ENCODE assay signal across 25 mouse cellular contexts in genomic region chr2:13352775-13353174, GRCm38 (mm10).
DNase-seq lines count a peak whose midpoint lies in the region; ATAC-seq lines count a peak whose summit lies in the region.
"Had no signal": no experiment of that assay in that cellular context is flagged by ENCODE, and none has a peak within 500 bp of the region (broad histone marks: within the 10 kb centered on the region; RNA-seq: fewer than 3 reads in every experiment).

No protein-coding gene starts in this region.

- 0 out of 2 replicates have a peak, but pooled peaks cover 4% of the 10 kb centered on the region for H3K4me1 ChIP-seq in limb, embryonic 12.5 days (replicated peaks)
- no peaks in the 10 kb centered on the region for H3K4me1 ChIP-seq in limb, embryonic 10.5 days
- H3K4me1 ChIP-seq in embryonic facial prominence, embryonic 15.5 days, result peaks cover 4% of the 10 kb centered on the region; the same call in 1 of the 2 replicates
- no peaks in the 10 kb centered on the region for H3K4me1 ChIP-seq in limb, embryonic 15.5 days
- H3K4me1 ChIP-seq: heart, embryonic 12.5 days; heart, embryonic 15.5 days; hindbrain, embryonic 12.5 days; hindbrain, embryonic 15.5 days had no signal

- H3K4me2 ChIP-seq in limb, embryonic 12.5 days, result no peak overlapping the region
- no peak overlapping the region for H3K4me2 ChIP-seq in embryonic facial prominence, embryonic 15.5 days (replicated peaks)
- H3K4me2 ChIP-seq in limb, embryonic 15.5 days, result no peak overlapping the region
- H3K4me2 ChIP-seq: heart, embryonic 12.5 days; heart, embryonic 15.5 days; hindbrain, embryonic 12.5 days; hindbrain, embryonic 15.5 days had no signal

- no peaks in the 10 kb centered on the region for H3K36me3 ChIP-seq in limb, embryonic 12.5 days
- no peaks in the 10 kb centered on the region for H3K36me3 ChIP-seq in limb, embryonic 10.5 days
- no peaks in the 10 kb centered on the region for H3K36me3 ChIP-seq in embryonic facial prominence, embryonic 15.5 days
- H3K36me3 ChIP-seq in limb, embryonic 15.5 days, result no peaks in the 10 kb centered on the region
- H3K36me3 ChIP-seq: G1E; heart, embryonic 12.5 days; heart, embryonic 15.5 days; hindbrain, embryonic 12.5 days; hindbrain, embryonic 15.5 days had no signal

- 81% methylated on average over 3 of the region's 3 CpGs for WGBS in limb, embryonic 12.5 days
- 88% methylated on average over 3 of the region's 3 CpGs for WGBS in limb, embryonic 10.5 days
- WGBS in embryonic facial prominence, embryonic 15.5 days, result 64% methylated on average over 3 of the region's 3 CpGs
- 76% methylated on average over 3 of the region's 3 CpGs for WGBS in limb, embryonic 15.5 days

- DNase-seq in limb, embryonic 10.5 days (ENCODE audit: low spot score), result no peak
- DNase-seq in heart, postnatal 10 days, result no peak
- DNase-seq in layer of hippocampus, adult 11-12 months (ENCODE audit: low spot score), result no peak
- no peak for DNase-seq in heart, postnatal 14 days
- DNase-seq: adrenal gland, postnatal 10 days; adrenal gland, postnatal 36 days; B cell, adult 2 months; cerebellum, adult 18-20 months; cerebellum, adult 9-11 months; cerebellum, postnatal 25 days; forebrain, postnatal 0 days; gastrocnemius, adult 2 months; gastrocnemius, postnatal 14 days; heart, adult 11 months had no signal

- H3K4me3 ChIP-seq in limb, embryonic 12.5 days (replicated peaks), result no peak overlapping the region
- H3K4me3 ChIP-seq in limb, embryonic 10.5 days, result no peak overlapping the region
- H3K4me3 ChIP-seq in embryonic facial prominence, embryonic 15.5 days (replicated peaks), result no peak overlapping the region
- H3K4me3 ChIP-seq in limb, embryonic 15.5 days, result no peak overlapping the region
- H3K4me3 ChIP-seq: gastrocnemius, adult 2 months; heart, embryonic 12.5 days; heart, embryonic 15.5 days; hindbrain, embryonic 12.5 days; hindbrain, embryonic 15.5 days had no signal

- no peaks in the 10 kb centered on the region for H3K9me3 ChIP-seq in limb, embryonic 12.5 days
- H3K9me3 ChIP-seq in limb, embryonic 10.5 days (replicated peaks), result no peaks in the 10 kb centered on the region
- no peaks in the 10 kb centered on the region for H3K9me3 ChIP-seq in embryonic facial prominence, embryonic 15.5 days (replicated peaks)
- no peaks in the 10 kb centered on the region for H3K9me3 ChIP-seq in limb, embryonic 15.5 days
- H3K9me3 ChIP-seq: G1E; heart, embryonic 12.5 days; heart, embryonic 15.5 days; hindbrain, embryonic 12.5 days; hindbrain, embryonic 15.5 days had no signal

- no peaks in the 10 kb centered on the region; the same call in 1 of the 2 replicates for H3K27me3 ChIP-seq in limb, embryonic 12.5 days
- no peaks in the 10 kb centered on the region for H3K27me3 ChIP-seq in limb, embryonic 10.5 days (ENCODE audit: low read depth, poor library complexity, severe bottlenecking)
- no peaks in the 10 kb centered on the region for H3K27me3 ChIP-seq in embryonic facial prominence, embryonic 15.5 days
- no peaks in the 10 kb centered on the region for H3K27me3 ChIP-seq in limb, embryonic 15.5 days
- H3K27me3 ChIP-seq: CH12.LX; heart, embryonic 12.5 days; heart, embryonic 15.5 days; hindbrain, embryonic 12.5 days; hindbrain, embryonic 15.5 days; Patski had no signal

- H3K9ac ChIP-seq in limb, embryonic 12.5 days (replicated peaks), result no peak overlapping the region
- no peak overlapping the region for H3K9ac ChIP-seq in embryonic facial prominence, embryonic 15.5 days
- H3K9ac ChIP-seq in limb, embryonic 15.5 days, result no peak overlapping the region
- H3K9ac ChIP-seq: forebrain, postnatal 0 days; heart, embryonic 12.5 days; heart, embryonic 15.5 days; hindbrain, embryonic 12.5 days; hindbrain, embryonic 15.5 days had no signal

- peak overlapping the region; percentile 51; the same call in 1 of the 2 replicates for H3K27ac ChIP-seq in limb, embryonic 12.5 days
- no peak overlapping the region for H3K27ac ChIP-seq in limb, embryonic 10.5 days
- H3K27ac ChIP-seq in embryonic facial prominence, embryonic 15.5 days (replicated peaks), result peak overlapping the region; percentile 75
- peak overlapping the region; percentile 77 for H3K27ac ChIP-seq in limb, embryonic 15.5 days
- H3K27ac ChIP-seq: gastrocnemius, adult 2 months; heart, embryonic 15.5 days; hindbrain, embryonic 12.5 days; hindbrain, embryonic 15.5 days had no signal

- no peak for ATAC-seq in limb, embryonic 12.5 days (ENCODE audit: insufficient number of reproducible peaks, insufficient read depth, low FRiP score, low TSS enrichment, low read depth)
- ATAC-seq in embryonic facial prominence, embryonic 15.5 days (ENCODE audit: insufficient number of reproducible peaks, low FRiP score, low TSS enrichment, low read depth), result peak; percentile 67; the same call in 1 of the 2 replicates
- no peak for ATAC-seq in limb, embryonic 15.5 days (ENCODE audit: insufficient number of reproducible peaks, low FRiP score, low TSS enrichment, low read depth)
- ATAC-seq: forebrain, embryonic 14.5 days; forebrain, postnatal 0 days; Patski had no signal

- intact Hi-C loops in heart, postnatal 10 days (cut with DNase I), result no loop called here
- intact Hi-C loops in heart, postnatal 14 days (cut with DNase I), result no loop called here
